Mouse (Mus musculus) liver, adult 2 months (tissue): ENCODE results near the gene Snd1.

Experiments used
- CTCF ChIP-seq: fragments of 200-500 bp; IDR thresholded peaks from 2 replicates; pipeline ENCODE4 v1.5.1; 2011; ENCODE audit warnings: low read depth, low read length, control low read depth
- POLR2A ChIP-seq: fragments of 200-500 bp; IDR thresholded peaks from 2 replicates; pipeline ENCODE4 v1.6.1; 2011; ENCODE audit warnings: low read length, control low read depth; ENCODE audit not compliant: insufficient read depth; ENCODE audit errors: extremely low read depth

DNA sequence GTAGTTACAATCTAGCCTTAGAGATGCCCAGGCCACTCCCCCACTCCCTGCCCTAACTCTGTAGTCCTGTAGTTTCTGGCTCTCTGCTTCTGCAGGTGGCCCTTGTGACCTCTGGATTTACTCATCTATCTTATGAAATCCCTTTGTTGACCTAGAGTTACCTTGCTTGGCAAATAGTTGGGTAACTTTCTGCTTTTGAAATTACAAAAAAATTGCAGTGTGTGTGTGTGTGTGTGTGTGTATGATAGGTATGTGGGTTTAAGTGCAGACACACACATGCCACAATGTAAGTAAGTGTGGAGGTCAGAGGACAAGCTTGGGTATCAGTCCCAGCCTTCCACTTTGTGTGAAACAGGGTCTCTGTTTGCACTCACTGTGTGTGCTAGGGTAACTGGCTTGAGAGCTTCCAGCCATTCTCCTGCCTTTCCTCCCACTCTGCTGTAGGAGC lies 15.7 kb upstream of the Snd1 start:
- no peak for TF ChIP-seq CTCF
- TF ChIP-seq POLR2A: no peak
